Mouse (Mus musculus) liver, embryonic 14.5 days (tissue): ENCODE results near the gene Sypl2. TPM values are rescaled to one million over a fixed set of nuclear protein-coding genes. Genes with fewer than 3 reads are reported as not detected.

Experiments
- ATAC-seq: fragments of 200-750 bp; cut with Nextera tagmentation; 2 replicates; pipeline ENCODE4 v1.8.0; 2017; ENCODE audit warnings: moderate number of reproducible peaks, mild to moderate bottlenecking, moderate library complexity; ENCODE audit not compliant: insufficient read depth
- DNase-seq, 3 experiments: peaks; one replicate each; pipeline ENCODE4 v3.0.0-alpha.2; 2012 to 2013; ENCODE audit warnings: low read depth in 3 of 3, low spot score in 3 of 3
- H3K27ac ChIP-seq: fragments of 300-500 bp; sonication (generic); 2 replicates; pipeline ENCODE4 v1.5.1; 2014; ENCODE audit warnings: moderate library complexity, mild to moderate bottlenecking, control low read depth, inconsistent platforms
- H3K27me3 ChIP-seq: fragments of 300-500 bp; sonication (generic); 2 replicates; pipeline ENCODE4 v1.6.1; 2014; ENCODE audit warnings: mild to moderate bottlenecking, low read length, moderate library complexity; ENCODE audit not compliant: control insufficient read depth, insufficient read depth
- H3K36me3 ChIP-seq: fragments of 300-500 bp; sonication (generic); replicated peaks from 2 replicates; pipeline ENCODE4 v1.6.1; 2014; ENCODE audit warnings: low read depth; ENCODE audit not compliant: control insufficient read depth, insufficient read depth
- H3K4me1 ChIP-seq, 2 experiments: fragments of 200-500 bp in 1 of 2; fragments of 300-500 bp in 1 of 2; sonication (generic) in 1 of 2; replicated peaks; 2 replicates each; pipeline ENCODE4 v1.6.1; 2012 to 2014; ENCODE audit warnings: antibody characterized with exemption in 1 of 2, inconsistent platforms in 1 of 2, low read length in 1 of 2; ENCODE audit not compliant: control insufficient read depth in 2 of 2, insufficient read depth in 2 of 2
- H3K4me2 ChIP-seq: fragments of 300-500 bp; sonication (generic); 2 replicates; pipeline ENCODE4 v1.6.1; 2014; ENCODE audit warnings: low read depth, mild to moderate bottlenecking, control low read depth, moderate library complexity
- H3K4me3 ChIP-seq, 2 experiments: fragments of 200-500 bp in 1 of 2; fragments of 300-500 bp in 1 of 2; sonication (generic) in 1 of 2; 2 replicates each; pipeline ENCODE4 v1.5.1; 2012 to 2014; ENCODE audit warnings: low read depth in 2 of 2, low read length in 2 of 2, mild to moderate bottlenecking in 2 of 2, control low read depth in 1 of 2, inconsistent platforms in 1 of 2, moderate library complexity in 1 of 2; ENCODE audit not compliant: insufficient read depth in 1 of 2
- H3K9ac ChIP-seq: fragments of 300-500 bp; sonication (generic); replicated peaks from 2 replicates; pipeline ENCODE4 v1.6.1; 2014; ENCODE audit warnings: mild to moderate bottlenecking, control low read depth, moderate library complexity
- H3K9me3 ChIP-seq: fragments of 300-500 bp; sonication (generic); 2 replicates; pipeline ENCODE4 v1.6.1; 2016; ENCODE audit warnings: low read length, mixed read lengths; ENCODE audit not compliant: control insufficient read depth
- CTCF ChIP-seq: IDR thresholded peaks from 2 replicates; pipeline ENCODE4 v1.5.1; 2016; ENCODE audit warnings: antibody characterized with exemption, low read depth, control low read depth
- EP300 ChIP-seq: IDR thresholded peaks from 2 replicates; pipeline ENCODE4 v1.6.1; 2016; ENCODE audit warnings: antibody characterized with exemption, low read depth
- WGBS: fragments of 180-500 bp; shearing (Covaris S2); extraction: QIAGEN DNeasy Blood & Tissue Kit; methylation state at CpG from one replicate; pipeline ENCODE4 v1.1.7; 2014; ENCODE audit not compliant: insufficient replicate concordance; 5-methylcytosine and 5-hydroxymethylcytosine counted together
- polyA plus RNA-seq, 2 experiments: library from polyadenylated mRNA; depleted of rRNA in 1 of 2; stranded (reverse) in 1 of 2; unstranded in 1 of 2; fragments of >200 nt; fragmentation: Nextera tagmentation in 1 of 2; extraction: Ambion mirVana in 1 of 2; gene quantifications; 2 replicates each; pipeline versions ENCODE4 v1.2.1 to v1.2.3; 2012 to 2014

The Sypl2 gene
- polyA plus RNA-seq, 2 experiments = 0.02 TPM; not detected in 1

GRCm38 (mm10) chr3:108193686-108194085 is 32.8 kb downstream of the Sypl2 start:
- H3K9me3 ChIP-seq = no peaks in the 10 kb centered on the region
- DNase-seq (no peak), ATAC-seq (no peak)
- no peak overlapping the region for H3K9ac ChIP-seq
- H3K4me1 ChIP-seq = peaks cover 0 to 7% of the 10 kb centered on the region in 2 experiments; a peak in 2 of 4 replicates
- H3K4me2 ChIP-seq = no peak overlapping the region
- TF ChIP-seq CTCF = no peak
- no peak for TF ChIP-seq EP300
- no peaks in the 10 kb centered on the region for H3K36me3 ChIP-seq
- no peaks in the 10 kb centered on the region; the same call in 1 of the 2 replicates for H3K27me3 ChIP-seq
- H3K4me3 ChIP-seq = no peak overlapping the region
- WGBS = 63% methylated on average over 4 of the region's 4 CpGs
- H3K27ac ChIP-seq = no peak overlapping the region

GRCm38 (mm10) chr3:108189897-108190296 is 36.6 kb downstream of the Sypl2 start:
- 35% methylated on average over 5 of the region's 5 CpGs for WGBS
- Histone ChIP-seq H3K4me2 (no peak overlapping the region), H3K9me3 (no peaks in the 10 kb centered on the region), H3K27ac (no peak overlapping the region), H3K36me3 (no peaks in the 10 kb centered on the region), H3K27me3 (peaks cover 30% of the 10 kb centered on the region), H3K9ac (no peak overlapping the region), H3K4me3 (no peak overlapping the region), H3K4me1 (peaks cover 0 to 2% of the 10 kb centered on the region in 2 experiments; a peak in 2 of 4 replicates)
- DNase-seq = no peak
- no peak for TF ChIP-seq EP300
- no peak for TF ChIP-seq CTCF
- ATAC-seq = no peak

- Histone ChIP-seq H3K27ac (no peak overlapping the region), H3K9ac (no peak overlapping the region), H3K36me3 (no peaks in the 10 kb centered on the region), H3K4me1 (peaks cover 0 to 2% of the 10 kb centered on the region in 2 experiments; a peak in 2 of 4 replicates), H3K4me3 (no peak overlapping the region), H3K27me3 (peaks cover 34% of the 10 kb centered on the region), H3K4me2 (no peak overlapping the region), H3K9me3 (no peaks in the 10 kb centered on the region)
- TF ChIP-seq EP300 = no peak
- no peak for TF ChIP-seq CTCF
- ATAC-seq (no peak), DNase-seq (no peak)
- WGBS = 61% methylated on average over 9 of the region's 9 CpGs
These were observed 37.5 kb downstream of the Sypl2 start for GRCm38 (mm10) chr3:108188716-108189490.

GRCm38 (mm10) chr3:108187111-108187795 is 39.2 kb downstream of the Sypl2 start:
- WGBS = 43% methylated on average over 20 of the region's 20 CpGs
- H3K4me2 ChIP-seq = no peak overlapping the region
- no peaks in the 10 kb centered on the region for H3K36me3 ChIP-seq
- no peak overlapping the region for H3K4me3 ChIP-seq
- H3K9me3 ChIP-seq = no peaks in the 10 kb centered on the region
- H3K9ac ChIP-seq = no peak overlapping the region
- peaks cover 34% of the 10 kb centered on the region for H3K27me3 ChIP-seq
- H3K4me1 ChIP-seq = peaks cover 0 to 2% of the 10 kb centered on the region in 2 experiments; a peak in 1 of 4 replicates
- TF ChIP-seq EP300 (no peak), CTCF (no peak)
- ATAC-seq (no peak), DNase-seq (no peak)
- no peak overlapping the region for H3K27ac ChIP-seq
